Mouse (Mus musculus): ENCODE measurements at regions not wholly inside any gene's neighbourhood (a gene's known extent, or its start where the extent isn't known, plus 50 kb on each side); places are given as distances from the start of the nearest gene placed in this dataset.

DNA sequence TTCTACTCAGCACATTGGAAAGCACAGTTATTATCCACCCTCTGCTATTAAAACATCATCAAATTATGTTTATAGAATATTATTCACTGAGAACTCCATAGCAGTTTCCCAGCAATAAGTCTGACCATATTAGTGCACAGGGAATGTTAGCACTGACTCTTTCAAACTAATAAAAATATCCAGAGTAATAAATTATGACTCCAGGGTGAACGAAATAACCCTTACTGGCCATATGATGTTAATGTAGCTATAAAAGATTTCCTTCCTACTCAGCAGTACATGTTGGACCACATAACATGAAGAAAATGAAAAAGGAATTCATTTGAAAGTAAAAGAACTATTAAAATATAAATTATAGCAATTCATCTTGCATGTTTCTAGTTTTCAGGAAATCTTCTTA, 693.0 kb upstream of the Adgrl3 start:
- intact Hi-C loops (cut with DNase I), result no loop called here
- DNase-seq (ENCODE audit: low spot score in 2 of 2), result no peak

GRCm38 (mm10) chr5:80345155-80345554, 674.8 kb upstream of the Adgrl3 start:
- intact Hi-C loops (cut with DNase I), result no loop called here
- no peak for DNase-seq (ENCODE audit: low spot score in 2 of 2)

DNA sequence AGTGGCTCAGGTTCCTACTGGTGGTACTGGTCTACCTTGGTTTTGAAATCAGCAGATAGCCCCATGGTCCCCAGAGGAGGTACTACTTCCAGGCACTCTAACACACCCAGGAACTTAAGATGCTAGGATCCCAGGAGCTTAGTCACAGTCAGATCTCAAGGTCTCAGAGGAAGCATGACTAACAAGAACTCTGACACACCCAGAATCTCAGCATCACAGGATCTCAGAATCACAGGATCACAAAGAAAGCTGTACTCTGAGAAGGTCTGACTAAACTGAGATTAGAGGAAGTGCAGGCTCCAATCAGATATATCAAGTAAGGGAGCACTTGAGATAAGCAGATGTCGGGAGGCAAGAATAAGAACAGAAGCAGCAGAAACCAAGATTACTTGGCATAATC, 661.7 kb upstream of the Adgrl3 start:
- DNase-seq (ENCODE audit: low spot score in 2 of 2), result no peak
- intact Hi-C loops (cut with DNase I), result no loop called here

DNA sequence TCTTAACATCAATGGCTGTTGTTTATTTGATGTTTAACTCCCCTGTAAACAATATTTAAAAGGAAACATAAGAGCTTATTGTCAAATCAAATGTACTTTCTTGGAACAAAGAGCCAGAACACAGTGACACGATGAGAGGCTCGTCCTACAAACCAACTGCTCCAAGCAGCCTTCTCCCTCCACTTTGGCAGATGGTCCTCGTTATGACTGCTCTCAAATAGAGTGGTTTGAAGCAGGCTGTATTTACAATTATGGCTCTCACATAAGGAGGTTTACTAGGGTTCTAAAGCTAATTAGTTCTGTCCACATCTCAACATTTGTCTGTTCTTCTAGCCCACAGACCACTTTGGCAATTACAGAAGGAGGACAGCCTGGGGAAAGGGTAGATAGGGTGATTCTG, 626.3 kb upstream of the Adgrl3 start:
- peak in 1 of 2 experiments; percentile 2 for DNase-seq (ENCODE audit: low spot score in 2 of 2)

DNA sequence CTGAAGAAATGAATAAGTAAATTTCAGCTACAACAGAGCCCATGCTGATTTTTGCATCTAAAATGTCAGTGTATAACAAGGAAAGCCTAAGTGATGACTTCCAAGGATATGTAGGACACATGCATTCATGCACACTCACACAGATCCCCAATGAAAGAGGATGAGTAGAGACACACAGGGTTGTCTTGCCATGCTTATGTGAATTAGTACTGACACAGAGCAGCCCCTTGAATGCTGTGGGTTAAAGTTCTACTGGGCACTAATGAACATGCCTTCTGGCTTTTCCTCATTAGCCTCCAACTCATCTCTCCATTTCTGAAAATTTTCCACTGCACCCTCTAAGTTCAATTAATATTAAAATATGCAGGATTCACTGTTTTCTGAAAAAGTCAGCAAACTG, 617.3 kb upstream of the Adgrl3 start:
- no peak for DNase-seq (ENCODE audit: low spot score in 2 of 2)
- intact Hi-C loops (cut with DNase I), result no loop called here

More for the DNA sequence above, 626.3 kb upstream of the Adgrl3 start:
- intact Hi-C loops (cut with DNase I), result no loop called here

GRCm38 (mm10) chr5:80416116-80416515, 603.8 kb upstream of the Adgrl3 start:
- no peak for DNase-seq (ENCODE audit: low spot score in 2 of 2)
- intact Hi-C loops (cut with DNase I), result no loop called here
